Comparison of ENCODE assay signal across 8 mouse cellular contexts in the genomic region with DNA sequence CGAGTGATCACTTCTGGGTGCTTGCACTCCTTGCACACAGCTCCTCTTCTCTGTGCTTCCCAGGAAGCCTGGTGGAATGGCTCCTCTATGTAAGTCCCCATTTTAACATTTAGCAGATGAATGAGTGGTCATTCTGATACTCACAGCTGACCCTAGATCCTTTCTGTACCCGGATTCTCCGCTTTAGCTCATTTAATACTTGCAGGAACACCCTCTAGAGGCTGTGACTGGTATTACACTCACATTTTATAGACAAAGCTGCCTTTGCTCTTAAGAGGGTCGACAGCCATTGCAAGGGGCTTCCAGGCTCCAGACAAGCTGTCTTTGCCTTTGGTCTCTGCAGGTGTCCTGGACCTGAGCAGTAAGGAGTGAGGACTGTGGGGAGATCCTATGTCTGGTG. TPM values are rescaled to one million over a fixed set of nuclear protein-coding genes. Genes with fewer than 3 reads are reported as not detected.
A peak's percentile ranks its signal among the peaks of the same experiment; 100 is the strongest.
DNase-seq lines count a peak whose midpoint lies in the region; ATAC-seq and TF ChIP-seq lines count a peak whose summit lies in the region.

No protein-coding gene starts in this region.

- H3K4me3 ChIP-seq in forebrain, embryonic 12.5 days (replicated peaks), result no peak overlapping the region
- no peak overlapping the region for H3K4me3 ChIP-seq in liver, postnatal 0 days (ENCODE audit: low read depth, low read length)

- TF ChIP-seq CTCF in brain, embryonic 14.5 days (IDR thresholded peaks at IDR 0.05; ENCODE audit: borderline replicate concordance, extremely low read depth, insufficient read depth, insufficient read length), result peak; percentile 50; the same call in 1 of the 2 replicates
- peak; percentile 77 for TF ChIP-seq CTCF in liver, postnatal 0 days (IDR thresholded peaks at IDR 0.05; ENCODE audit: low read depth)

- no peak for TF ChIP-seq POLR2A in brain, embryonic 14.5 days (IDR thresholded peaks at IDR 0.05; ENCODE audit: borderline replicate concordance, extremely low read depth, insufficient read depth, insufficient read length, poor library complexity, severe bottlenecking)

- no peak for TF ChIP-seq EP300 in liver, postnatal 0 days (IDR thresholded peaks at IDR 0.05; ENCODE audit: low read depth)

- ATAC-seq in forebrain, embryonic 12.5 days (ENCODE audit: low FRiP score), result 0 out of 2 replicates have a peak, but pooled peaks have one; percentile 24
- no peak for ATAC-seq in liver, postnatal 0 days

- DNase-seq in layer of hippocampus, adult 9-10 months (ENCODE audit: low spot score), result peak; percentile 54
- no peak for DNase-seq in layer of hippocampus, postnatal 36 days
- DNase-seq in brain, embryonic 14.5 days (ENCODE audit: low read depth), result peak; percentile 88
- no peak for DNase-seq in liver, postnatal 0 days
- peak; percentile 58 for DNase-seq in telencephalon, adult 2 months (ENCODE audit: low read depth, low spot score)
- DNase-seq in gastrocnemius, postnatal 36 days, result no peak
- no peak for DNase-seq in adrenal gland, adult 2 months

- H3K9me3 ChIP-seq in forebrain, embryonic 12.5 days, result no peaks in the 10 kb centered on the region
- no peaks in the 10 kb centered on the region for H3K9me3 ChIP-seq in liver, postnatal 0 days (ENCODE audit: low read length)

- H3K9ac ChIP-seq in forebrain, embryonic 12.5 days, result no peak overlapping the region
- no peak overlapping the region for H3K9ac ChIP-seq in liver, postnatal 0 days (replicated peaks)

- no peaks in the 10 kb centered on the region for H3K36me3 ChIP-seq in forebrain, embryonic 12.5 days (replicated peaks)
- H3K36me3 ChIP-seq in liver, postnatal 0 days (replicated peaks; ENCODE audit: insufficient read depth, low read length), result no peaks in the 10 kb centered on the region

- no peaks in the 10 kb centered on the region for H3K27me3 ChIP-seq in forebrain, embryonic 12.5 days
- no peaks in the 10 kb centered on the region for H3K27me3 ChIP-seq in liver, postnatal 0 days (ENCODE audit: insufficient read depth, low read length)

- intact Hi-C loops in gastrocnemius, postnatal 36 days (cut with DNase I), result loop anchor here (5.0 kb wide), 1 partner anchor 83 kb away; no protein-coding TSS in a partner anchor

- H3K27ac ChIP-seq in forebrain, embryonic 12.5 days, result no peak overlapping the region
- H3K27ac ChIP-seq in liver, postnatal 0 days (ENCODE audit: low read depth), result no peak overlapping the region

- peak overlapping the region; percentile 53; the same call in 1 of the 2 replicates for H3K4me2 ChIP-seq in forebrain, embryonic 12.5 days
- no peak overlapping the region for H3K4me2 ChIP-seq in liver, postnatal 0 days (ENCODE audit: low read depth, low read length)

- peaks cover 14% of the 10 kb centered on the region for H3K4me1 ChIP-seq in forebrain, embryonic 12.5 days
- H3K4me1 ChIP-seq in liver, postnatal 0 days (ENCODE audit: insufficient read depth), result peaks cover 5% of the 10 kb centered on the region; the same call in 1 of the 2 replicates

- WGBS in forebrain, embryonic 12.5 days, result 19% methylated on average over 4 of the region's 4 CpGs
- WGBS in liver, postnatal 0 days (ENCODE audit: insufficient replicate concordance), result 22% methylated on average over 4 of the region's 4 CpGs

RNA-seq across cellular contexts. Expression of a gene that starts 14.9 kb away (rescaled TPM):
- total RNA-seq in layer of hippocampus, postnatal 36 days (2021), result under 1 TPM; 0.23 to 0.35 TPM
- 0.44 and 0.96 TPM in 2 replicates for polyA plus RNA-seq in brain, embryonic 14.5 days (2012; rRNA removed)
- 0.08 and 0.09 TPM in 2 replicates for polyA plus RNA-seq in forebrain, embryonic 12.5 days (2016; fragmentation: Nextera tagmentation; extraction: Ambion mirVana)
- 0.20 and 0.24 TPM in 2 replicates for polyA plus RNA-seq in liver, postnatal 0 days (2015; fragmentation: Nextera tagmentation; extraction: Ambion mirVana)
- 10 to 100 TPM; 28.6 to 30.1 TPM for total RNA-seq in gastrocnemius, postnatal 36 days (2021)
- total RNA-seq in adrenal gland, adult 2 months (2021), result under 1 TPM; 0.93 to 0.95 TPM
- polyA plus RNA-seq in adrenal gland, adult 2 months (2012; rRNA removed), result 8.3 and 9.4 TPM in 2 replicates

RNA-seq across cellular contexts. Expression of a gene that starts 53.6 kb away (rescaled TPM):
- total RNA-seq in layer of hippocampus, postnatal 36 days (2021), result 100 to 1,000 TPM; 291 to 311 TPM
- 56.1 and 93.6 TPM in 2 replicates for polyA plus RNA-seq in brain, embryonic 14.5 days (2012; rRNA removed)
- polyA plus RNA-seq in forebrain, embryonic 12.5 days (2016; fragmentation: Nextera tagmentation; extraction: Ambion mirVana), result 65.3 and 70.0 TPM in 2 replicates
- 0.46 and 0.62 TPM in 2 replicates for polyA plus RNA-seq in liver, postnatal 0 days (2015; fragmentation: Nextera tagmentation; extraction: Ambion mirVana)
- 1 to 10 TPM; 4.0 to 4.9 TPM for total RNA-seq in gastrocnemius, postnatal 36 days (2021)
- 10 to 100 TPM in 1 of 2 experiments, 1 to 10 TPM in 1; 3.0 to 12.8 TPM for total RNA-seq in adrenal gland, adult 2 months (2021)
- 2.9 and 3.9 TPM in 2 replicates for polyA plus RNA-seq in adrenal gland, adult 2 months (2012; rRNA removed)

Comparison
In these comparisons a context has a peak if more than half of its experiments do, and no peak if none do; other contexts are left out.
1. DNase-seq: peak in layer of hippocampus, adult 9-10 months (single experiment), brain, embryonic 14.5 days (single experiment) and telencephalon, adult 2 months (single experiment); none in layer of hippocampus, postnatal 36 days (0 of 2), liver, postnatal 0 days (single experiment), gastrocnemius, postnatal 36 days (0 of 2) and adrenal gland, adult 2 months (single experiment).
2. RNA of a gene that starts 53.6 kb away (polyA plus RNA-seq): 56.1 to 93.6 TPM in brain, embryonic 14.5 days and 65.3 to 70.0 TPM in forebrain, embryonic 12.5 days; 2.9 to 3.9 TPM in adrenal gland, adult 2 months and 0.46 to 0.62 TPM in liver, postnatal 0 days; every median in the first group is over 10 times any median in the second.